Mouse (Mus musculus) G1E (cell line): ENCODE measurements at regions not wholly inside any gene's neighbourhood (a gene's known extent, or its start where the extent isn't known, plus 50 kb on each side); places are given as distances from the start of the nearest gene placed in this dataset.

Experiments used
- CTCF ChIP-seq: IDR thresholded peaks from 2 replicates; pipeline ENCODE4 v1.5.1; 2012; ENCODE audit warnings: low read depth, low read length, inconsistent platforms, mixed read lengths
- GATA1 ChIP-seq: IDR thresholded peaks from 2 replicates; pipeline ENCODE4 v1.6.1; 2012; ENCODE audit warnings: borderline replicate concordance, low read length, inconsistent platforms, mixed read lengths
- GATA2 ChIP-seq: IDR thresholded peaks from 2 replicates; pipeline ENCODE4 v1.6.1; 2012; ENCODE audit warnings: low read depth, low read length, inconsistent platforms, borderline replicate concordance
- POLR2AphosphoS5 ChIP-seq: IDR thresholded peaks from 2 replicates; pipeline ENCODE4 v1.6.1; 2012; ENCODE audit warnings: low read depth, low read length, inconsistent platforms; ENCODE audit not compliant: insufficient replicate concordance
- TAL1 ChIP-seq: conservative IDR thresholded peaks from 2 replicates; pipeline ENCODE4 v1.6.1; 2012; ENCODE audit warnings: low read depth, low read length, inconsistent platforms, mixed read lengths

GRCm38 (mm10) chr13:107844085-107844484 is 200.2 kb upstream of the Smim15 start:
- TF ChIP-seq CTCF (no peak), GATA1 (no peak), TAL1 (no peak), POLR2AphosphoS5 (no peak), GATA2 (no peak)
